Mouse (Mus musculus) liver, embryonic 14 days (tissue): ENCODE results near the gene Zfp985. TPM values are rescaled to one million over a fixed set of nuclear protein-coding genes. Genes with fewer than 3 reads are reported as not detected.

ENCODE experiments used
- polyA plus RNA-seq: library from polyadenylated mRNA; depleted of rRNA; stranded (reverse); fragments of >200 nt; gene quantifications from 2 replicates; pipeline ENCODE4 v1.2.3, GENCODE M21; 2012; rRNA removed

Zfp985 gene
- 0.01 and 0.02 TPM in 2 replicates for polyA plus RNA-seq

GRCm38 (mm10) chr4:147553071-147553470, at the start of gene Zfp985:
Gene Zfp985 (plus strand): TSS chr4:147553277.

GRCm38 (mm10) chr4:147539918-147540317, 13.2 kb upstream of the Zfp985 start, which contains the start of gene Gm16503:
Gene Gm16503 (plus strand): TSS chr4:147540218.

Other genes with a start within 250 kb of the Zfp985 start
- gene Zfp988, start 247.6 kb upstream of the Zfp985 start, polyA plus RNA-seq, result 0.01 TPM in 2 replicates
- 0.09 TPM in 1 of 2 replicates, not detected in the other for gene Zfp978, start 192.0 kb upstream of the Zfp985 start, polyA plus RNA-seq
- gene Zfp982, start 60.9 kb upstream of the Zfp985 start, polyA plus RNA-seq, result 1.4 and 1.6 TPM in 2 replicates
- 0.12 and 0.13 TPM in 2 replicates for gene Gm16503, start 13.1 kb upstream of the Zfp985 start, polyA plus RNA-seq
- 1.6 and 1.7 TPM in 2 replicates for gene Zfp979, start 89.2 kb downstream of the Zfp985 start, polyA plus RNA-seq
- gene Zfp534, start 149.3 kb downstream of the Zfp985 start, polyA plus RNA-seq, result not detected in 2 replicates